ENCODE assay signal across 18 mouse cellular contexts in genomic region chr8:78514706-78515105, GRCm38 (mm10).
"Had no signal": no experiment of that assay in that cellular context is flagged by ENCODE, and none has a peak within 500 bp of the region (broad histone marks: within the 10 kb centered on the region; RNA-seq: fewer than 3 reads in every experiment).

No protein-coding gene starts in this region.

- DNase-seq: lung, adult 18-20 months; lung, embryonic 14.5 days; lung, postnatal 10 days; lung, postnatal 36 days; midbrain, embryonic 14.5 days; retina, postnatal 1 day; right cerebral cortex, adult 18-20 months; right cerebral cortex, postnatal 25 days; right cerebral cortex, postnatal 4 days; spleen, adult 18-20 months; thymus, adult 2 months; thymus, postnatal 25 days; thymus, postnatal 4 days had no signal

- H3K27me3 ChIP-seq: midbrain, embryonic 12.5 days; neural tube, embryonic 12.5 days; stomach, embryonic 15.5 days had no signal

- H3K9me3 ChIP-seq: midbrain, embryonic 10.5 days; midbrain, embryonic 12.5 days; neural tube, embryonic 12.5 days; stomach, embryonic 15.5 days had no signal

- ATAC-seq: midbrain, embryonic 16.5 days had no signal

- H3K4me3 ChIP-seq: midbrain, embryonic 10.5 days; midbrain, embryonic 12.5 days; neural tube, embryonic 12.5 days; stomach, embryonic 15.5 days had no signal
